Mouse (Mus musculus) layer of hippocampus, postnatal 25 days (tissue): ENCODE results near the gene Clcn7. TPM values are rescaled to one million over a fixed set of nuclear protein-coding genes. Genes with fewer than 3 reads are reported as not detected.
A peak's percentile ranks its signal among the peaks of the same experiment; 100 is the strongest.

Experiments
- DNase-seq, 2 experiments: peaks; one replicate each; pipeline ENCODE4 v3.0.0; 2022; ENCODE audit warnings: mixed read lengths in 2 of 2, low spot score in 1 of 2; ENCODE audit errors: extremely low spot score in 1 of 2
- total RNA-seq, 2 experiments: library from RNA; stranded (reverse); gene quantifications; 2 replicates each; pipeline ENCODE4 v1.2.3; 2021

Gene Clcn7
- 10 to 100 TPM; 49.6 to 54.2 TPM for total RNA-seq

GRCm38 (mm10) chr17:25133275-25133698, at the start of gene Clcn7:
TSS of gene Clcn7 (plus strand) at chr17:25133391.
- peak; percentile 87 to 91 for DNase-seq

- no peak for DNase-seq
Observed at GRCm38 (mm10) chr17:25083444-25083931, 49.7 kb upstream of the Clcn7 start, which contains the start of gene Tmem204. TSS of gene Tmem204 (minus strand) at chr17:25083591.

GRCm38 (mm10) chr17:25084835-25085385, 48.3 kb upstream of the Clcn7 start:
- DNase-seq = no peak

GRCm38 (mm10) chr17:25086724-25087123, 46.5 kb upstream of the Clcn7 start:
- DNase-seq = no peak

GRCm38 (mm10) chr17:25089158-25089557, 44.0 kb upstream of the Clcn7 start:
- DNase-seq = no peak

GRCm38 (mm10) chr17:25090450-25090849, 42.7 kb upstream of the Clcn7 start:
- no peak for DNase-seq

GRCm38 (mm10) chr17:25096221-25096620, 37.0 kb upstream of the Clcn7 start:
- DNase-seq = no peak

GRCm38 (mm10) chr17:25100052-25100451, 33.1 kb upstream of the Clcn7 start:
- no peak for DNase-seq

- DNase-seq = no peak
Observed at GRCm38 (mm10) chr17:25101338-25101737, 31.9 kb upstream of the Clcn7 start.

- no peak for DNase-seq
Observed at GRCm38 (mm10) chr17:25107786-25108185, 25.4 kb upstream of the Clcn7 start.

- DNase-seq = no peak
Observed at GRCm38 (mm10) chr17:25109578-25109977, 23.6 kb upstream of the Clcn7 start.

GRCm38 (mm10) chr17:25110590-25110989, 22.6 kb upstream of the Clcn7 start:
- no peak for DNase-seq

GRCm38 (mm10) chr17:25111220-25111619, 22.0 kb upstream of the Clcn7 start:
- DNase-seq = no peak

- peak in 1 of 2 experiments; percentile 25 for DNase-seq
Observed at GRCm38 (mm10) chr17:25111739-25112422, 21.3 kb upstream of the Clcn7 start.

GRCm38 (mm10) chr17:25112423-25112810, 20.8 kb upstream of the Clcn7 start:
- DNase-seq = no peak

GRCm38 (mm10) chr17:25114908-25115645, 18.1 kb upstream of the Clcn7 start:
- no peak for DNase-seq

GRCm38 (mm10) chr17:25115664-25116432, 17.3 kb upstream of the Clcn7 start, which contains the start of gene Telo2:
TSS of gene Telo2 (minus strand) at chr17:25115967.
- DNase-seq = peak; percentile 87 to 89

GRCm38 (mm10) chr17:25117263-25117662, 15.9 kb upstream of the Clcn7 start:
- DNase-seq = no peak

GRCm38 (mm10) chr17:25120406-25120805, 12.8 kb upstream of the Clcn7 start, which contains the start of gene Ptx4:
TSS of gene Ptx4 (plus strand) at chr17:25120760.
- no peak for DNase-seq

- no peak for DNase-seq
Observed at GRCm38 (mm10) chr17:25123979-25124378, 9.2 kb upstream of the Clcn7 start.
